In the genomic region with DNA sequence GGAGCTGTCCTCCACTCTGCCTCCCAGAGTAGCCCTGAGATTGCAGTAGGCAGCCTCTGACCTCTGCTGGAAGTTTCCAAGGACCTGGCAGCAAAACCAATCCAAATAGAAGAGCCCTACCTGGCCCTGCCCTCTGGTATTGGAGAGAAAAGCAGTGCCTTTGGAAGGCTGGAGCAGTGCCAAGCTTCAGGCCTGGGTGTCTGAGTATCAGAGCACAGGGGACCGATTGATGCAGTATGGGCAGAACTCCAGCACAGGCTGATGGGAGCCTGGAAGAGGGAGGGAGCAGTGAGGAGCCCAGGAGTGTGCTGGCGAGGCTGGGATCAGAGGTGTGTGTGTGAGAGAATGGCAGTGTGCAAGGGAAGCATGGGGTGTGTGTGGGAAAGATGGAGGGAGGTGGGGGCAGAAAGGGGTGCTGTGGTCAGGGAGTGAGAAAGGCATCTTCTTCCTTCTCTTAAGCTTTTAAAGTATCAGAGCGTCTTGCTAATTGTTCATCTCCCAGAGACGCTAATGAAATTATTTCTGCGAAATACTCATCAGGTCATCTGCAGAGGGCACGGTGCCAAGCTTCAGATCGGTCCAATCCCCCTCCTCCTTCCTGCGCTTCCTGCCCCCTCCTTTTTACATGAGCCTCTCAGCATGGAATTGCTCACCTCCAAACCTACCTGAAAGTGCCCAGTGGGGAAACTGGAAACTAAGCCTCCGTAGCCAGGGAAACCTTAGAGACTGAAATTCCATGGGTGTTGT, we compare ENCODE assay signal across 15 mouse cellular contexts. TPM values are rescaled to one million over a fixed set of nuclear protein-coding genes. Genes with fewer than 3 reads are reported as not detected.
DNase-seq lines count a peak whose midpoint lies in the region; ATAC-seq and TF ChIP-seq lines count a peak whose summit lies in the region.
"Had no signal": no experiment of that assay in that cellular context is flagged by ENCODE, and none has a peak within 500 bp of the region (broad histone marks: within the 10 kb centered on the region; RNA-seq: fewer than 3 reads in every experiment).

No protein-coding gene starts in this region.

- 0 out of 2 replicates have a peak overlapping the region, but pooled peaks have one; percentile 15 for H3K27ac ChIP-seq in forebrain, embryonic 12.5 days
- H3K27ac ChIP-seq in forebrain, embryonic 13.5 days = no peak overlapping the region
- H3K27ac ChIP-seq in midbrain, embryonic 13.5 days = no peak overlapping the region
- H3K27ac ChIP-seq in midbrain, embryonic 10.5 days (replicated peaks) = no peak overlapping the region
- H3K27ac ChIP-seq: heart, embryonic 10.5 days; limb, embryonic 15.5 days had no signal

- no peak for DNase-seq in midbrain, embryonic 10.5 days (ENCODE audit: low spot score)
- peak; percentile 88 for DNase-seq in MN1 (ENCODE audit: low spot score)
- DNase-seq in brain, embryonic 14.5 days (ENCODE audit: low read depth) = peak; percentile 86
- DNase-seq: gastrocnemius, postnatal 25 days; layer of hippocampus, adult 9-11 months; thymus, adult 18-20 months had no signal

- peaks cover 23% of the 10 kb centered on the region; the same call in 1 of the 2 replicates for H3K4me1 ChIP-seq in forebrain, embryonic 12.5 days
- peaks cover 36% of the 10 kb centered on the region for H3K4me1 ChIP-seq in forebrain, embryonic 13.5 days
- peaks cover 37% of the 10 kb centered on the region for H3K4me1 ChIP-seq in midbrain, embryonic 13.5 days (replicated peaks)
- peaks cover 23% of the 10 kb centered on the region for H3K4me1 ChIP-seq in midbrain, embryonic 10.5 days

- TF ChIP-seq CTCF in brain, embryonic 14.5 days (IDR thresholded peaks at IDR 0.05; ENCODE audit: borderline replicate concordance, extremely low read depth, insufficient read depth, insufficient read length) = no peak

- 33% methylated on average over 9 of the region's 9 CpGs for WGBS in forebrain, embryonic 12.5 days
- 35% methylated on average over 9 of the region's 9 CpGs for WGBS in forebrain, embryonic 13.5 days
- WGBS in midbrain, embryonic 13.5 days = 42% methylated on average over 9 of the region's 9 CpGs
- WGBS in midbrain, embryonic 10.5 days = 54% methylated on average over 9 of the region's 9 CpGs

- no peaks in the 10 kb centered on the region for H3K36me3 ChIP-seq in forebrain, embryonic 12.5 days (replicated peaks)
- H3K36me3 ChIP-seq in forebrain, embryonic 13.5 days (ENCODE audit: poor library complexity, severe bottlenecking) = no peaks in the 10 kb centered on the region
- no peaks in the 10 kb centered on the region for H3K36me3 ChIP-seq in midbrain, embryonic 13.5 days
- no peaks in the 10 kb centered on the region for H3K36me3 ChIP-seq in midbrain, embryonic 10.5 days
- H3K36me3 ChIP-seq: G1E; heart, embryonic 10.5 days; limb, embryonic 15.5 days had no signal

- no peak for ATAC-seq in forebrain, embryonic 12.5 days (ENCODE audit: low FRiP score)
- no peak for ATAC-seq in forebrain, embryonic 13.5 days
- ATAC-seq in midbrain, embryonic 13.5 days = 0 out of 2 replicates have a peak, but pooled peaks have one; percentile 21
- ATAC-seq in CD4-positive, CD25-positive, alpha-beta regulatory T cell, adult 4 months = no peak
- ATAC-seq: intestine, embryonic 16.5 days; liver, postnatal 0 days had no signal

- TF ChIP-seq POLR2A in brain, embryonic 14.5 days (IDR thresholded peaks at IDR 0.05; ENCODE audit: borderline replicate concordance, extremely low read depth, insufficient read depth, insufficient read length, poor library complexity, severe bottlenecking) = no peak

- no peak overlapping the region for H3K4me2 ChIP-seq in forebrain, embryonic 12.5 days
- H3K4me2 ChIP-seq in forebrain, embryonic 13.5 days = no peak overlapping the region; the same call in 1 of the 2 replicates
- H3K4me2 ChIP-seq in midbrain, embryonic 13.5 days (replicated peaks) = no peak overlapping the region
- H3K4me2 ChIP-seq: limb, embryonic 15.5 days had no signal

- no peaks in the 10 kb centered on the region for H3K9me3 ChIP-seq in forebrain, embryonic 12.5 days
- H3K9me3 ChIP-seq in forebrain, embryonic 13.5 days (replicated peaks) = no peaks in the 10 kb centered on the region
- no peaks in the 10 kb centered on the region for H3K9me3 ChIP-seq in midbrain, embryonic 13.5 days
- H3K9me3 ChIP-seq in midbrain, embryonic 10.5 days (replicated peaks) = no peaks in the 10 kb centered on the region
- H3K9me3 ChIP-seq: heart, embryonic 10.5 days; limb, embryonic 15.5 days had no signal

- H3K9ac ChIP-seq in forebrain, embryonic 12.5 days = no peak overlapping the region
- H3K9ac ChIP-seq in forebrain, embryonic 13.5 days = no peak overlapping the region; the same call in 1 of the 2 replicates
- no peak overlapping the region for H3K9ac ChIP-seq in midbrain, embryonic 13.5 days (replicated peaks)
- H3K9ac ChIP-seq: limb, embryonic 15.5 days; liver, postnatal 0 days had no signal

- no peak overlapping the region for H3K4me3 ChIP-seq in forebrain, embryonic 12.5 days (replicated peaks)
- no peak overlapping the region for H3K4me3 ChIP-seq in forebrain, embryonic 13.5 days
- no peak overlapping the region for H3K4me3 ChIP-seq in midbrain, embryonic 13.5 days (replicated peaks)
- no peak overlapping the region for H3K4me3 ChIP-seq in midbrain, embryonic 10.5 days
- H3K4me3 ChIP-seq: heart, embryonic 10.5 days; limb, embryonic 15.5 days had no signal

- peaks cover 77% of the 10 kb centered on the region for H3K27me3 ChIP-seq in forebrain, embryonic 12.5 days
- H3K27me3 ChIP-seq in forebrain, embryonic 13.5 days = peaks cover 50% of the 10 kb centered on the region
- H3K27me3 ChIP-seq in midbrain, embryonic 13.5 days = peaks cover 77% of the 10 kb centered on the region
- peaks cover 99% of the 10 kb centered on the region for H3K27me3 ChIP-seq in midbrain, embryonic 10.5 days (ENCODE audit: low read depth, poor library complexity, severe bottlenecking)

RNA-seq across cellular contexts. Expression of a gene that starts 4.6 kb away (rescaled TPM):
- polyA plus RNA-seq in forebrain, embryonic 12.5 days (2016; fragmentation: Nextera tagmentation; extraction: Ambion mirVana) = 4.8 and 5.6 TPM in 2 replicates
- polyA plus RNA-seq in forebrain, embryonic 13.5 days (2015; fragmentation: Nextera tagmentation; extraction: Ambion mirVana) = 7.2 and 7.5 TPM in 2 replicates
- polyA plus RNA-seq in midbrain, embryonic 13.5 days (2015; fragmentation: Nextera tagmentation; extraction: Ambion mirVana) = 5.9 and 7.3 TPM in 2 replicates
- polyA plus RNA-seq in midbrain, embryonic 10.5 days (2016; fragmentation: Nextera tagmentation; extraction: Ambion mirVana) = 2.8 TPM in 2 replicates
- polyA plus RNA-seq in brain, embryonic 14.5 days (2012; rRNA removed) = 29.2 and 29.7 TPM in 2 replicates
- under 1 TPM in 1 of 2 experiments, not detected in 1; 0.46 TPM for polyA plus RNA-seq in CD4-positive, CD25-positive, alpha-beta regulatory T cell, adult 4 months (2017; shearing (Covaris generic))
